Mouse (Mus musculus) lung, embryonic 15.5 days (tissue): Measurements from ENCODE around the gene Prkn. TPM values are rescaled to one million over a fixed set of nuclear protein-coding genes. Genes with fewer than 3 reads are reported as not detected.

Source experiments
- ATAC-seq: fragments of 200-750 bp; cut with Nextera tagmentation; 2 replicates; pipeline ENCODE4 v1.8.0; 2017; ENCODE audit warnings: moderate number of reproducible peaks, borderline replicate concordance; ENCODE audit not compliant: low FRiP score, low TSS enrichment; ENCODE audit errors: extremely low read depth
- H3K27ac ChIP-seq: fragments of 300-500 bp; sonication (generic); 2 replicates; pipeline ENCODE4 v1.5.1; 2015; ENCODE audit warnings: moderate library complexity, mild to moderate bottlenecking, inconsistent platforms
- H3K27me3 ChIP-seq: fragments of 300-500 bp; sonication (generic); 2 replicates; pipeline ENCODE4 v1.6.1; 2015; ENCODE audit warnings: inconsistent platforms
- H3K36me3 ChIP-seq: fragments of 300-500 bp; sonication (generic); 2 replicates; pipeline ENCODE4 v1.6.1; 2015; ENCODE audit warnings: inconsistent platforms
- H3K4me1 ChIP-seq: fragments of 300-500 bp; sonication (generic); 2 replicates; pipeline ENCODE4 v1.6.1; 2015; ENCODE audit warnings: inconsistent platforms
- H3K4me2 ChIP-seq: fragments of 300-500 bp; sonication (generic); 2 replicates; pipeline ENCODE4 v1.6.1; 2015; ENCODE audit warnings: inconsistent platforms, mild to moderate bottlenecking, moderate library complexity
- H3K4me3 ChIP-seq: fragments of 300-500 bp; sonication (generic); 2 replicates; pipeline ENCODE4 v1.5.1; 2015; ENCODE audit warnings: mild to moderate bottlenecking, inconsistent platforms
- H3K9ac ChIP-seq: fragments of 300-500 bp; sonication (generic); 2 replicates; pipeline ENCODE4 v1.6.1; 2015; ENCODE audit warnings: inconsistent platforms
- H3K9me3 ChIP-seq: fragments of 300-500 bp; sonication (generic); 2 replicates; pipeline ENCODE4 v1.6.1; 2016; ENCODE audit warnings: inconsistent platforms
- WGBS: fragments of 180-500 bp; shearing (Covaris S2); methylation state at CpG from one replicate; pipeline ENCODE4 v1.1.7; 2015; 5-methylcytosine and 5-hydroxymethylcytosine counted together
- polyA plus RNA-seq: library from polyadenylated mRNA; unstranded; fragments of >200 nt; fragmentation: Nextera tagmentation; extraction: Ambion mirVana; gene quantifications from 2 replicates; pipeline ENCODE4 v1.2.1, GENCODE M21; 2015

The Prkn gene
- polyA plus RNA-seq, 1 experiment from 2014 or later, result 0.90 TPM

- 55% methylated on average over 10 of the region's 10 CpGs for WGBS
- no peak overlapping the region for H3K4me3 ChIP-seq
- no peaks in the 10 kb centered on the region for H3K27me3 ChIP-seq
- H3K36me3 ChIP-seq, result no peaks in the 10 kb centered on the region
- no peak for ATAC-seq
- no peak overlapping the region for H3K4me2 ChIP-seq
- H3K9ac ChIP-seq, result no peak overlapping the region
- H3K27ac ChIP-seq, result no peak overlapping the region
- no peaks in the 10 kb centered on the region for H3K4me1 ChIP-seq
- peaks cover 3% of the 10 kb centered on the region; the same call in 1 of the 2 replicates for H3K9me3 ChIP-seq
These were observed 797.5 kb downstream of the Prkn start for GRCm38 (mm10) chr17:11637642-11638041.

GRCm38 (mm10) chr17:11638451-11638850 is 798.3 kb downstream of the Prkn start:
- Histone ChIP-seq H3K4me2 (no peak overlapping the region), H3K4me1 (no peaks in the 10 kb centered on the region), H3K27me3 (no peaks in the 10 kb centered on the region), H3K9me3 (peaks cover 3% of the 10 kb centered on the region; the same call in 1 of the 2 replicates), H3K27ac (no peak overlapping the region), H3K4me3 (no peak overlapping the region), H3K36me3 (no peaks in the 10 kb centered on the region), H3K9ac (no peak overlapping the region)
- no peak for ATAC-seq
- 74% methylated on average over 6 of the region's 6 CpGs for WGBS

- Histone ChIP-seq H3K4me3 (no peak overlapping the region), H3K27ac (no peak overlapping the region), H3K27me3 (no peaks in the 10 kb centered on the region), H3K9me3 (no peaks in the 10 kb centered on the region), H3K9ac (no peak overlapping the region), H3K4me2 (no peak overlapping the region), H3K4me1 (no peaks in the 10 kb centered on the region), H3K36me3 (no peaks in the 10 kb centered on the region)
- WGBS, result 65% methylated on average over 5 of the region's 5 CpGs
- ATAC-seq, result no peak
These were observed 799.6 kb downstream of the Prkn start for GRCm38 (mm10) chr17:11639786-11640185.

DNA sequence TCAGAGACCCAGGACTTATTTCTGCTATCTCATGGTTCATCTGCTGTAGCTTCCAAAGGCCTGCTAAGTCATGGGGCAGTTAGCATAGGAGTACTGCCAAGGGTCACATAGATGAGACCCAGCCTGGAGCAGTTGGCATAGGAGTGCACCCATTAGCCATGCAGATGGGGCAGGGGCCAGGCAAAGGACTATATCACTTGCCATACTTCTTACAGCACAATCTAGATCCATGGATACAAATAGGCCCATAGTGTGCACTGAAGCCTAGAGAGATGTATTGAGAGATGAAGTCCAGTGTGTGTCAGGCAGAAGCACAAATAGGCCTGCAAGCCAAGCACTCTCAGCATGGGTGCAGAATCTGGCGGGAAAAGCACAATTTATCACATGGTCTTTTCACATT is 802.1 kb downstream of the Prkn start:
- no peaks in the 10 kb centered on the region for H3K27me3 ChIP-seq
- WGBS, result 47% methylated on average over 1 of the region's 1 CpGs
- no peaks in the 10 kb centered on the region for H3K4me1 ChIP-seq
- H3K27ac ChIP-seq, result no peak overlapping the region
- H3K9me3 ChIP-seq, result no peaks in the 10 kb centered on the region
- no peak for ATAC-seq
- no peak overlapping the region for H3K9ac ChIP-seq
- H3K4me2 ChIP-seq, result no peak overlapping the region
- no peak overlapping the region for H3K4me3 ChIP-seq
- H3K36me3 ChIP-seq, result no peaks in the 10 kb centered on the region

- H3K4me3 ChIP-seq, result no peak overlapping the region
- no peak overlapping the region for H3K4me2 ChIP-seq
- H3K27ac ChIP-seq, result no peak overlapping the region
- no peaks in the 10 kb centered on the region for H3K36me3 ChIP-seq
- no peak overlapping the region for H3K9ac ChIP-seq
- no peaks in the 10 kb centered on the region for H3K27me3 ChIP-seq
- WGBS, result 72% methylated on average over 4 of the region's 4 CpGs
- no peak for ATAC-seq
- H3K4me1 ChIP-seq, result no peaks in the 10 kb centered on the region
- H3K9me3 ChIP-seq, result no peaks in the 10 kb centered on the region
These were observed 803.8 kb downstream of the Prkn start for GRCm38 (mm10) chr17:11644016-11644415.

DNA sequence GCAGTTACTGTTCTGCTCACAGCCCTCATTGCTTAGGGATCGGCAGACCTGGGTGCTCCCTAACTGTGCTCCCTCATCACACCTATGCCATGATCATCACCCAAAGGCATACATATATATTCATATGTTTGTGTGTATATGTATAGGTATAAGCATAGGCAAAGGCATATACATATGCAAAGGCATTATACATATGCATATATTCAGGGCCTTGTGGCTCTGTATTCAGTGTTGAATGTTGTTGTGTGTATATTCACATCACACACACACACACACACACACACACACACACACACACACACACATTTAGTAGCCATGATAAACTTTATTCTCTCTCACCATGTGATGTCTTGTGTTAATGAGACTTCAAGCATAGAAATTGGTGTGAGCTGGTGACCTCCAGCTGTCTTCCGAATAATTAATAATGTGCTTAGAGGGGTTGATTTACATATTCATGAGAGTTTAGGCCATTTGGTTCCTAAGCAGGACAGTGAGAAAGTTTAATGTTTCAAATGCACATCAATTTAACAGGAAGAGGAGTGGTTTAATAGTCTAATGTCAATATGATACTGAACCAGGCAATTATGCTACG is 804.8 kb downstream of the Prkn start:
- Histone ChIP-seq H3K27ac (no peak overlapping the region), H3K36me3 (no peaks in the 10 kb centered on the region), H3K9me3 (no peaks in the 10 kb centered on the region), H3K4me1 (no peaks in the 10 kb centered on the region), H3K4me3 (no peak overlapping the region), H3K27me3 (no peaks in the 10 kb centered on the region), H3K9ac (no peak overlapping the region), H3K4me2 (no peak overlapping the region)
- WGBS, result 81% methylated on average over 3 of the region's 3 CpGs
- no peak for ATAC-seq

DNA sequence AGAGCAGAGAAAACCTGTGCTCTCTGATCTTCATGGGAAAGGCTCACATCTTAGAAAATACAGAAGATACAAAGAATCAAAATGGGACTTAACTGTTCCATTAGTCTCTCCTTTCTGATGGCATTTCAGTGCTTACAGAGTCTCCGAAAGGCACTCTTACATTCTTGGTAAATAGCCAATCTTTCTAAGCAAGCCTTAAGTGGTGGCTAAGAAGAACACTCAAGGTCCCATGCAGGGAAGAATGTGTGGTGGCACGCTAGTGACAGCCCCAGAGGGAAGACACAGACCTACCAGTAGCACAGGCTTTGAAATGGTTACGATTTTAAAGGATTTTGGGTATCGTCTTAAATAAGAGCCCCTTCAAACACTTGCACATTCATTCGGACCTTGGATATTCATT is 816.2 kb downstream of the Prkn start:
- peak; percentile 39; the same call in 1 of the 2 replicates for ATAC-seq
- H3K27me3 ChIP-seq, result no peaks in the 10 kb centered on the region

GRCm38 (mm10) chr17:11656878-11657277 is 816.7 kb downstream of the Prkn start:
- Histone ChIP-seq H3K27ac (no peak overlapping the region), H3K4me1 (no peaks in the 10 kb centered on the region), H3K27me3 (no peaks in the 10 kb centered on the region), H3K36me3 (no peaks in the 10 kb centered on the region), H3K4me3 (no peak overlapping the region), H3K4me2 (no peak overlapping the region), H3K9me3 (no peaks in the 10 kb centered on the region), H3K9ac (no peak overlapping the region)
- no peak for ATAC-seq
- whole genome bisulfite sequencing, result 84% methylated on average over 3 of the region's 3 CpGs

More for the DNA sequence above, 816.2 kb downstream of the Prkn start:
- H3K9ac ChIP-seq, result no peak overlapping the region
- H3K9me3 ChIP-seq, result no peaks in the 10 kb centered on the region
- 60% methylated on average over 5 of the region's 5 CpGs for WGBS
- H3K27ac ChIP-seq, result no peak overlapping the region
- no peak overlapping the region for H3K4me3 ChIP-seq
- no peak overlapping the region for H3K4me2 ChIP-seq
- H3K36me3 ChIP-seq, result no peaks in the 10 kb centered on the region
- no peaks in the 10 kb centered on the region for H3K4me1 ChIP-seq

DNA sequence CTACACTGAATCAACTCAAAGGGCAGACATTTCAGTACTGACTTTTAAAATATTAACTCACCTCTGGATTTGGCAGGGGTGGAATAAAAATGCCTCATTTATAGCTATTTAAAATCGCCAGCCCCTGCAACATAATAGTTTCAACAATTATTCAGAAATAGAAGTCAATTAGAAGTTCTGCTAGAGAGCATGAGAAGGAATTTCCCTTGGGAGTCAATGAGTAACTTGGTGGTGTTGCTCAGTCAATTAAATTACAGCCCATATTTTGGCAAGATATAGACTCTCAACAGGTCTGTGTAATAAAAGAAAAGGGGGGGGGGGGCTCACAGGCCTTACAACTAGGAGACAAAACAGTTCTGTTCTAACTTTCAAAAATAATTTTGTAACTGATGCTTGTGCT is 821.7 kb downstream of the Prkn start:
- H3K4me3 ChIP-seq, result no peak overlapping the region
- no peak overlapping the region for H3K9ac ChIP-seq
- H3K36me3 ChIP-seq, result no peaks in the 10 kb centered on the region
- WGBS, result 83% methylated on average over 1 of the region's 1 CpGs
- ATAC-seq, result no peak
- no peaks in the 10 kb centered on the region for H3K27me3 ChIP-seq
- no peak overlapping the region for H3K4me2 ChIP-seq
- H3K9me3 ChIP-seq, result no peaks in the 10 kb centered on the region
- no peak overlapping the region for H3K27ac ChIP-seq
- H3K4me1 ChIP-seq, result 0 out of 2 replicates have a peak, but pooled peaks cover 4% of the 10 kb centered on the region

DNA sequence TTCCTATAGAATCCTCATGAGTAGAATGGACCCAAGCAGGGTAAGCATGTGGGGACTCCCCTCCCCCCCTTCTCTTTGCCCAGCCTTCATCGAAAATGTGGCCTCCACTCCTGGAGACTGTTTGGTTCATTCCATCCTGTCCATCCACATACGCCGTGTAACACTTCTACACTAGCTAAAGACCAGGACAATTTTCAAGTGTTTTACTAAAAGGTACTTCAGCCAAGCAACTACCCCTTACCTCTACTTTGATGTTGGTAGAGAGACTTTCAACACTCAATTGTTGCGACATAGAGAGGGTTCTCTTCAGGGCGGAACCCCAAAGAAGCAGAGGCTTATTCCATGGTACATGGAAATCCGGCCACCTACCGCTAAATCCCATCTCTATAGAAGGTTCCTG is 823.3 kb downstream of the Prkn start:
- Histone ChIP-seq H3K4me3 (no peak overlapping the region), H3K27me3 (no peaks in the 10 kb centered on the region), H3K27ac (no peak overlapping the region), H3K9me3 (no peaks in the 10 kb centered on the region), H3K9ac (no peak overlapping the region), H3K4me1 (0 out of 2 replicates have a peak, but pooled peaks cover 4% of the 10 kb centered on the region), H3K36me3 (no peaks in the 10 kb centered on the region), H3K4me2 (no peak overlapping the region)
- ATAC-seq, result peak; percentile 55; the same call in 1 of the 2 replicates
- 65% methylated on average over 7 of the region's 7 CpGs for WGBS

GRCm38 (mm10) chr17:11664610-11665345 is 824.6 kb downstream of the Prkn start:
- Histone ChIP-seq H3K36me3 (no peaks in the 10 kb centered on the region), H3K27me3 (no peaks in the 10 kb centered on the region), H3K27ac (no peak overlapping the region), H3K9me3 (no peaks in the 10 kb centered on the region), H3K4me3 (no peak overlapping the region), H3K9ac (no peak overlapping the region), H3K4me1 (0 out of 2 replicates have a peak, but pooled peaks cover 4% of the 10 kb centered on the region), H3K4me2 (peak overlapping the region; percentile 6; the same call in 1 of the 2 replicates)
- 35% methylated on average over 20 of the region's 20 CpGs for WGBS
- no peak for ATAC-seq

- Histone ChIP-seq H3K4me2 (no peak overlapping the region), H3K27ac (no peak overlapping the region), H3K36me3 (no peaks in the 10 kb centered on the region), H3K4me3 (no peak overlapping the region), H3K9ac (no peak overlapping the region), H3K27me3 (no peaks in the 10 kb centered on the region), H3K9me3 (no peaks in the 10 kb centered on the region), H3K4me1 (no peaks in the 10 kb centered on the region)
- 88% methylated on average over 6 of the region's 6 CpGs for WGBS
- ATAC-seq, result no peak
These were observed 839.5 kb downstream of the Prkn start for GRCm38 (mm10) chr17:11679716-11680115.
